Mouse (Mus musculus): ENCODE results near the gene Adcyap1. TPM values are rescaled to one million over a fixed set of nuclear protein-coding genes. Genes with fewer than 3 reads are reported as not detected.
A peak's percentile ranks its signal among the peaks of the same experiment; 100 is the strongest.

Adcyap1 gene
- 21.8 and 23.9 TPM in 2 replicates for polyA plus RNA-seq (2014; fragmentation: Nextera tagmentation; extraction: Ambion mirVana)

GRCm38 (mm10) chr17:93198717-93199116 is at the start of gene Adcyap1:
Adcyap1 (plus strand) TSS chr17:93199017.
- Histone ChIP-seq H3K4me3 (replicated peaks; ENCODE audit: low read depth, low read length) (peak within 1 kb of the TSS; percentile 46), H3K36me3 (ENCODE audit: control insufficient read depth, insufficient read depth, low read length) (no peaks in the 10 kb centered on the region), H3K27ac (replicated peaks; ENCODE audit: low read depth, low read length) (peak within 1 kb of the TSS; percentile 87), H3K27me3 (ENCODE audit: control insufficient read depth, insufficient read depth, low read length) (peaks cover 14% of the 10 kb centered on the region), H3K9ac (replicated peaks; ENCODE audit: low read length) (peak within 1 kb of the TSS; percentile 75), H3K4me2 (ENCODE audit: low read length) (peak within 1 kb of the TSS; percentile 76), H3K9me3 (ENCODE audit: control insufficient read depth, low read length) (no peaks in the 10 kb centered on the region), H3K4me1 (ENCODE audit: control insufficient read depth, insufficient read depth, low read length) (peaks cover 26% of the 10 kb centered on the region)
- ATAC-seq (ENCODE audit: low FRiP score, low TSS enrichment), result no peak
- DNase-seq, result peak; percentile 45
- WGBS, result 22% methylated on average over 10 of the region's 10 CpGs

- Histone ChIP-seq H3K36me3 (ENCODE audit: control insufficient read depth, insufficient read depth, low read length) (no peaks in the 10 kb centered on the region), H3K27me3 (ENCODE audit: control insufficient read depth, insufficient read depth, low read length) (no peaks in the 10 kb centered on the region), H3K4me3 (replicated peaks; ENCODE audit: low read depth, low read length) (no peak overlapping the region), H3K4me1 (ENCODE audit: control insufficient read depth, insufficient read depth, low read length) (no peaks in the 10 kb centered on the region), H3K4me2 (ENCODE audit: low read length) (no peak overlapping the region), H3K9me3 (ENCODE audit: control insufficient read depth, low read length) (no peaks in the 10 kb centered on the region), H3K27ac (replicated peaks; ENCODE audit: low read depth, low read length) (no peak overlapping the region), H3K9ac (replicated peaks; ENCODE audit: low read length) (no peak overlapping the region)
- ATAC-seq (ENCODE audit: low FRiP score, low TSS enrichment) (peak; percentile 67; the same call in 1 of the 2 replicates), DNase-seq (peak; percentile 90)
- WGBS, result 37% methylated on average over 1 of the region's 1 CpGs
Observed at GRCm38 (mm10) chr17:93158280-93158851, 40.5 kb upstream of the Adcyap1 start.

DNA sequence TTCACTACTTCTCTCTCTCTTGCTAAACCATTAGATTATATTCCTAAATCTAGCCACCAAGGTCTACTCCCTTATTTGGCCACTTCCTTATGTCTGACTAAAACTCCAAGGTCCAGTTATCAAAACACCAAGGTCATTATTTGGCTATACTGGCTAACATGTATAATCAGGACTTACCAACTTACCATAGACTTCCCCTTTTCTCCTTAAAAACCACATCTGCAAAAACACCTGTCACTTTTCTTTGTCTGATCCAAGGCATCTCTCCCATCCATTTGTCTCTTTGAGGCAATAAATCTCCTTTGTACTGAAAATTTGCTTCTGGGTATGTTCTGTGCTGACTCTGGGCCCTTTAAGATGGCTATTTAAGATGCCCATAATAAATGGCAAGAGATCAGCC is 29.2 kb upstream of the Adcyap1 start:
- no peaks in the 10 kb centered on the region for H3K9me3 ChIP-seq (ENCODE audit: control insufficient read depth, low read length)
- H3K4me3 ChIP-seq (replicated peaks; ENCODE audit: low read depth, low read length), result no peak overlapping the region
- H3K4me1 ChIP-seq (ENCODE audit: control insufficient read depth, insufficient read depth, low read length), result no peaks in the 10 kb centered on the region
- no peaks in the 10 kb centered on the region for H3K27me3 ChIP-seq (ENCODE audit: control insufficient read depth, insufficient read depth, low read length)
- no peaks in the 10 kb centered on the region for H3K36me3 ChIP-seq (ENCODE audit: control insufficient read depth, insufficient read depth, low read length)
- H3K4me2 ChIP-seq (ENCODE audit: low read length), result no peak overlapping the region
- DNase-seq (no peak), ATAC-seq (ENCODE audit: low FRiP score, low TSS enrichment) (no peak)
- H3K27ac ChIP-seq (replicated peaks; ENCODE audit: low read depth, low read length), result no peak overlapping the region
- no peak overlapping the region for H3K9ac ChIP-seq (replicated peaks; ENCODE audit: low read length)

DNA sequence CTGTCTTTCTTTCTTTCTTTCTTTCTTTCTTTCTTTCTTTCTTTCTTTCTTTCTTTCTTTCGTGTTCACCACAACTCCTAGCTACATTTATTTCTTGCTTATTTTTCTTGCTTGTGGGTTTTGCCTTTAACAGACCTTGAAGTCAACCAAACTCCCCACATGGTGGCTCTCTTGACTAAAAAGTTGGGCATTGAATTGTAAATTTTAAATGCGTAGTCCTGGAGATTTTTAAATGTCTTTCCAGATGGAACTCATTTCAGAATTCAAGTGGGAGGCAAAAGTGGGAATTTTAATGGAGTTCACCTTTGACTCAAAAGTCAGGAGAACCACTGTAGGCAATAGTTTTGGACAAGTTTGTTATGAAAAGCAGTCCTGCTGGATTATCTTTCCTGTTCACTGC is 2.0 kb upstream of the Adcyap1 start:
- ATAC-seq (ENCODE audit: low FRiP score, low TSS enrichment) (no peak), DNase-seq (peak; percentile 82)
- Histone ChIP-seq H3K9ac (replicated peaks; ENCODE audit: low read length) (no peak overlapping the region), H3K4me3 (replicated peaks; ENCODE audit: low read depth, low read length) (no peak overlapping the region), H3K36me3 (ENCODE audit: control insufficient read depth, insufficient read depth, low read length) (no peaks in the 10 kb centered on the region), H3K27me3 (ENCODE audit: control insufficient read depth, insufficient read depth, low read length) (peaks cover 6% of the 10 kb centered on the region), H3K27ac (replicated peaks; ENCODE audit: low read depth, low read length) (no peak overlapping the region), H3K9me3 (ENCODE audit: control insufficient read depth, low read length) (no peaks in the 10 kb centered on the region), H3K4me1 (ENCODE audit: control insufficient read depth, insufficient read depth, low read length) (peaks cover 11% of the 10 kb centered on the region; the same call in 1 of the 2 replicates), H3K4me2 (ENCODE audit: low read length) (no peak overlapping the region)
- 43% methylated on average over 2 of the region's 2 CpGs for WGBS

GRCm38 (mm10) chr17:93198213-93198612 is 604 bp upstream of the Adcyap1 start:
- Histone ChIP-seq H3K27ac (replicated peaks; ENCODE audit: low read depth, low read length) (no peak overlapping the region), H3K27me3 (ENCODE audit: control insufficient read depth, insufficient read depth, low read length) (peaks cover 14% of the 10 kb centered on the region), H3K4me3 (replicated peaks; ENCODE audit: low read depth, low read length) (no peak overlapping the region), H3K4me2 (ENCODE audit: low read length) (peak overlapping the region; percentile 1; the same call in 1 of the 2 replicates), H3K9ac (replicated peaks; ENCODE audit: low read length) (no peak overlapping the region), H3K4me1 (ENCODE audit: control insufficient read depth, insufficient read depth, low read length) (peaks cover 22% of the 10 kb centered on the region), H3K9me3 (ENCODE audit: control insufficient read depth, low read length) (no peaks in the 10 kb centered on the region), H3K36me3 (ENCODE audit: control insufficient read depth, insufficient read depth, low read length) (no peaks in the 10 kb centered on the region)
- ATAC-seq (ENCODE audit: low FRiP score, low TSS enrichment) (no peak), DNase-seq (peak; percentile 27)
- WGBS, result 4% methylated on average over 4 of the region's 4 CpGs

DNA sequence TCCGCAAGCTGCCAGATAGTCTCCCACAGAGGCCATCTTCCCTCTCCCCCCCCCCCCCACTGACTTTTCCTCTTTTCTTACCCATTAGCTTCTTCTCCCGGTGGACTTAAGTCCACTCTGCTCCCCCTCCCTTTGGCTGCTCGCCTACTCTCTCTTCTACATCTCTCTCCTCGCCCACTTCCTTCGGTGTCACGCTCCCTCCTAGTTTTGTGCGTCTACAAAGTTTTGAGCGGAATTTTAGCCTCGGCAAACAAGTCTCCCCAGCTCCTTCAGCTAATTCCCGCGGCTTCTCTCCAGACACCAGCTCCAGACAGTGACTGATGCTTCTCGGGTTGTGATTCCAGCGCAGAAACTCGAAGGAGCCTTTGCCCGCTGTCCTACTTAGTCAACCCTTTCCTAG is 401 bp downstream of the Adcyap1 start:
- Histone ChIP-seq H3K27ac (replicated peaks; ENCODE audit: low read depth, low read length) (peak overlapping the region; percentile 87), H3K9me3 (ENCODE audit: control insufficient read depth, low read length) (no peaks in the 10 kb centered on the region), H3K4me1 (ENCODE audit: control insufficient read depth, insufficient read depth, low read length) (peaks cover 27% of the 10 kb centered on the region), H3K9ac (replicated peaks; ENCODE audit: low read length) (peak overlapping the region; percentile 75; the same call in 1 of the 2 replicates), H3K27me3 (ENCODE audit: control insufficient read depth, insufficient read depth, low read length) (peaks cover 14% of the 10 kb centered on the region), H3K36me3 (ENCODE audit: control insufficient read depth, insufficient read depth, low read length) (no peaks in the 10 kb centered on the region), H3K4me2 (ENCODE audit: low read length) (peak overlapping the region; percentile 76), H3K4me3 (replicated peaks; ENCODE audit: low read depth, low read length) (peak overlapping the region; percentile 46)
- 1% methylated on average over 15 of the region's 15 CpGs for WGBS
- no peak for DNase-seq
- no peak for ATAC-seq (ENCODE audit: low FRiP score, low TSS enrichment)

DNA sequence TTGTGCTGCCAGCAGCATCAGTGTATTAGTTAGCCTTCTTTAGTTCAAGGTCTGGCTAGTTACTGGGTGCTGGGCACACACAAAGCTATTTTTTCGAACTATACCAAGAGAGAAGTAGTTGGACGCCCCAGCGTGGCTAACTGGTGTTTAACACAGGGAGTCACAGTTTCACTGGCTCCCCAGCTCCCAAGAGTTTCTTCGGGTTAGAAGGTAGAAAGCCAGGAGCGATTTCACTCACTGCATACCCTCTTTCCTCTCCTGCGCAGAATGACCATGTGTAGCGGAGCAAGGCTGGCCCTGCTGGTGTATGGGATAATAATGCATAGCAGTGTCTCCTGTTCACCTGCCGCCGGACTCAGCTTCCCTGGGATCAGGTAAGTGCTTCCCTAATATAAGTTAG is 930 bp downstream of the Adcyap1 start:
- 1% methylated on average over 9 of the region's 9 CpGs for WGBS
- H3K9me3 ChIP-seq (ENCODE audit: control insufficient read depth, low read length), result no peaks in the 10 kb centered on the region
- H3K36me3 ChIP-seq (ENCODE audit: control insufficient read depth, insufficient read depth, low read length), result no peaks in the 10 kb centered on the region
- no peak for ATAC-seq (ENCODE audit: low FRiP score, low TSS enrichment)
- H3K4me3 ChIP-seq (replicated peaks; ENCODE audit: low read depth, low read length), result peak overlapping the region; percentile 46
- H3K27ac ChIP-seq (replicated peaks; ENCODE audit: low read depth, low read length), result peak overlapping the region; percentile 87
- DNase-seq, result peak; percentile 56
- peaks cover 18% of the 10 kb centered on the region for H3K27me3 ChIP-seq (ENCODE audit: control insufficient read depth, insufficient read depth, low read length)
- peaks cover 27% of the 10 kb centered on the region for H3K4me1 ChIP-seq (ENCODE audit: control insufficient read depth, insufficient read depth, low read length)
- peak overlapping the region; percentile 75 for H3K9ac ChIP-seq (replicated peaks; ENCODE audit: low read length)
- peak overlapping the region; percentile 76 for H3K4me2 ChIP-seq (ENCODE audit: low read length)

- under 1% methylated on average over 29 of the region's 29 CpGs for WGBS
- DNase-seq, result peak; percentile 70
- Histone ChIP-seq H3K9me3 (ENCODE audit: control insufficient read depth, low read length) (no peaks in the 10 kb centered on the region), H3K4me3 (replicated peaks; ENCODE audit: low read depth, low read length) (peak overlapping the region; percentile 46), H3K27me3 (ENCODE audit: control insufficient read depth, insufficient read depth, low read length) (peaks cover 22% of the 10 kb centered on the region), H3K9ac (replicated peaks; ENCODE audit: low read length) (peak overlapping the region; percentile 75), H3K4me1 (ENCODE audit: control insufficient read depth, insufficient read depth, low read length) (peaks cover 27% of the 10 kb centered on the region), H3K36me3 (ENCODE audit: control insufficient read depth, insufficient read depth, low read length) (no peaks in the 10 kb centered on the region), H3K27ac (replicated peaks; ENCODE audit: low read depth, low read length) (peak overlapping the region; percentile 87), H3K4me2 (ENCODE audit: low read length) (peak overlapping the region; percentile 76)
- 0 out of 2 replicates have a peak, but pooled peaks have one; percentile 36 for ATAC-seq (ENCODE audit: low FRiP score, low TSS enrichment)
Observed at GRCm38 (mm10) chr17:93200386-93201264, 1.8 kb downstream of the Adcyap1 start.

All from midbrain, embryonic 14.5 days (tissue).